Mouse (Mus musculus): ENCODE results near the gene Msx3.

Msx3 gene

DNA sequence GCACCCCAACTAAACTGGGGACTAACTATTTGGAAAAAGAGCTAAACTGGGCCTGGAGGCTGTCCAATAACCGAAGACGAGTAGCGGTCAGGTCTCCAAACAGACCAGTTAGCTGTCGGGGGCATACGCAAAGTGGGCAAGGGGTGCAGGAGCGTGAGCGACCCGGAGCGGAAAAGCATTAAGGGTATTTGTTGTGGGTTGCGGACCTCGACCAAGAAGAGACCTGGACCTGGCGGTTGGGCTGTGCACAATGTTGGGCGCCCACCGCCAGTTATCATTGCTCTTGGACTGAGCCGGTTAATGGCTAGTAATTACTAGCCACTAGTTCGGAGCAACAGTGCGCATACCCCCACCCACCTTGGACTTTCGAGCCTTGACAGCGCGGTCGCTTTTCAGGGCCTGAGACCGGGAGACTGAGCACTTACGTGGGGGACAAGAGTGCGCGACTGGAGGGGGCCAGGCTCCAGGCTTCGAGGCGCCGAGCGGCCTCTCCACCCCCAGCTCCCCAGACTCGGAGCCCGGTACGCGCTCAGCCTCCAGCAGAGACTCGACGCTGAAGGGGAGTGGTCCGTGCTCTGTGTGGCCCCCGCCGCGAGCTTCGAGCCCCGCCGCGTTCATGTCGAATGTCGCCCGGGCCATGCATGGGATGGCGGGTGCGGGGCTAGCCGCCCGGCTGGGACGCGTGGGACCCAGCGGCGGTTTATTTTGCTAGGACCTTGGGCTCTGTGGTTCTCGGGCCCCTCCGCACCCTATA lies at the start of gene Msx3:
TSS of gene Msx3 (minus strand) at position 729 of the 754 bp plus-strand sequence.
- DNase-seq (ENCODE audit: low spot score): no peak

DNA sequence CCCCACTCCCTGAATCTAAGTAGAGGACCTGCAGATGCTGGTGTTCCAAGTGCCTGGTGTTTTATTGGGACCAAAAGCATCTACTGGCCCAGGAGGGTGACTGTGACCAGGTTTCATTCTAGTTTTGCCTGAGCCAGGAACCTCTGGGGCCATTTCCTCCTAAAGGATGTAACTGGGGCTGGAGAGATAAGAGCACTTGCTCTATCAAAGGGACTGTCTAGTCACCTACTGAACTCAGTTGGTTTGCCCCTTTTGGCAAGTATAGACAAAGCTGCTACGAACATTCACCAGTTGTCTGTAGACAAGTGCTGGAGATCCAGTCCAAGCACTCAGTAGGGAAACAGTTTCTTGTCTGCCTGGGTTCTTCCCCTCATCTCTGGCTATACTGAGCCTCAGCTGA lies 49.6 kb upstream of the Msx3 start:
- DNase-seq (ENCODE audit: low spot score): no peak

DNA sequence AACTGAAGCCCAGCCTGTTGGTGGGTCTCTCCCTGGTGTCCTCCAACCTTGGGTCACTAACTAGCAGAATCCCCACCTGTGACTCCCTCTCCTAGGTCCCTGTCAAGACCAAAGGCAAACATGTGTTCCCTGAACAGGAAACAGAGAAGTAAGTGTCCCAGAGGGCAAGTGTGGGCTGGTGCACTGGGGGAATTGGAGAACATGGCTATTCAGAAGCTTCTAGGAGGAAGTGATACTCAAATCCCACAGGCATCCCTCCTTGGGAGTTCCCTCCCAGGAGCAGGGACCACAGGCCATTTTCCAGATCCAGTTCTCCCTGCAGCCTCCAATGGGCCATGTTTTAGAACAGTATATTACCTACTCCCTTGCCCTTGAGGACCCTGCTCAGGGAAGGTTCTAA lies 47.2 kb upstream of the Msx3 start:
- no peak for DNase-seq (ENCODE audit: low spot score)

DNA sequence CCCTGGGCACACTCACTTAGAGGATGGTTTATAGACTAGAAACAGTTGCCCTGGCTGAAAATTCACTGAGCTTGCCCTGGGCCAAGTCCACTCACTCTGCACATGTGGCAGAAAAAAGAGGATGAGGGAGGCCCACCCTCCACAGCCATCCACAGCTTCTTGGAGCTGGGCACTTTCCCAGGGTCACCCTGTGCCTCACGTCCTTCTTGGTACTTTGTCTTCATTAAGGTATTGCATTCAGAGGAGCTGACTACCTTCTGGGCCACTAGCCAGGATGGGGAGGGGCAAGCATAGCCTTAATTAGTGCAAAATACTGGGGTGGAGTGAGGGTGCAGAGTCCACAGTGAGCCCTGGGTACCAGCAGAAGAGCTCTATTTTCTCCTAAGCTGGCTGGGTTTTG lies 46.7 kb upstream of the Msx3 start:
- no peak for DNase-seq (ENCODE audit: low spot score)

DNA sequence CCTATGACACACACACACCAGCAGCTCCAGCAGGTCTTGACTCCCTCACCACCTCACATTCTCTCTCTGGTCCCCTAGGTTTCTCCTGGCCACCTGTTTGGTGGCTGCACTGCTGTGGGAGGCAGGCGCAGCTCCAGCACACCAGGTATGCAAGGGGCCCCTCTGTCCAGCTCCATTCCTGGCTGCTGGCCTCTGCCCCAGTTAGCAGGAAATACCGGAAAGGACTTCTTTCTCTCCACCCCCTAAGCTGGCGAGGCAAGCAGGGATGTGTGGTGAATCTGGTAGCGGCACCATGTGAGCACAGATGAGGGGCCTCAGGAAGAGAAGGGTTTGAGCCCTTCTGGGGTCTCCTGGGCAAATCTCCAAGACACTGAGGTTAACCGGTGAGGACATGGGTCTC lies 46.1 kb upstream of the Msx3 start:
- no peak for DNase-seq (ENCODE audit: low spot score)

DNA sequence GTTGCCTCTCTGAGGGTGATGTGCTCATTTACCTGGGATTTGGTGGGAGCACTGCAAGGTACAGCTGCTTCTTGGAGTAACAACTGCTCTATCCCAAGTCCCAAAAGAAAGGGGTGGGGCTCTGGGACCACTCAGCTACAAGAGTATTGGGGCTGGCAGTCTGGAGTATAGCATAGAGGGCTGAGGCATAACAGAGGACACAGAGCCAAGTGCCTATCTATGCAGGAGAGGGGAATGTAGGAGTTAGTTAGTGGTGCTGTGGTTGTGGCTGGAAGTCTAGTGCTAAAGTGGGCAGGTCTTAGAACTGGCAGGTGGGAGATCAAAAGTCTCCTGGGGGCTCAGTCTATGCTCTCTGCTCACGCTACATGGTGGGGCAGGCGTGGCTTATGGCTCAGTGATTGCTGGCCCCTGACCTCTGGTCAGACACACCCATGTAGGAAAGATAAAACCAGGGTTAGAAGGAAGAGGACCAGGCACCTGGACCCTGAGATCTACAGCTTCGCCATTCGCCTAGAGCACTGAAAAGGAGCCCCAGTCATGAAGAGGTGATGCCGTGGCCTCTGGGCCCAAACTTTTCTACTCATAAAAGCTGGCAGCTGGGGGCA lies 44.1 kb upstream of the Msx3 start, which contains the start of gene Prap1:
TSS of gene Prap1 (plus strand) at position 472 of the 605 bp plus-strand sequence.
- DNase-seq (ENCODE audit: low spot score): no peak

DNA sequence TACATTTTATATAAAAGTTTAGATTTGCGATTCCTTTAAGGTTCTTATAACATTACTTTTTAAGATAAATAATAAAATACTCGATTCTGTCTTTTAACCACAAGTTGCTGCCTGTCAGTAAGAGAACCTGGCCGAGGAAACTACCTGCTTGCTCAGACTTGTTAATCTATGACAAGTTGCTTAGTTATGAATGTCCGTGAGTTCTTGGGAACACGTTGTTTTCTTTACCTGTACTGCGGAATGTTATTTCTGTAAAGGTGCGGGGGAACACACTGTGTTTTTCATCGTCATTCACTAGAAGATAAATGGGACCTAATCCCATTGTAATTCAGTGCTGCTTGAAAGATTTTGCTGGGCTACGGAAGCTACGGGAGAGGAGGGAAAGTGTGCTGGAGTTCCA lies 41.7 kb upstream of the Msx3 start:
- no peak for DNase-seq (ENCODE audit: low spot score)

DNA sequence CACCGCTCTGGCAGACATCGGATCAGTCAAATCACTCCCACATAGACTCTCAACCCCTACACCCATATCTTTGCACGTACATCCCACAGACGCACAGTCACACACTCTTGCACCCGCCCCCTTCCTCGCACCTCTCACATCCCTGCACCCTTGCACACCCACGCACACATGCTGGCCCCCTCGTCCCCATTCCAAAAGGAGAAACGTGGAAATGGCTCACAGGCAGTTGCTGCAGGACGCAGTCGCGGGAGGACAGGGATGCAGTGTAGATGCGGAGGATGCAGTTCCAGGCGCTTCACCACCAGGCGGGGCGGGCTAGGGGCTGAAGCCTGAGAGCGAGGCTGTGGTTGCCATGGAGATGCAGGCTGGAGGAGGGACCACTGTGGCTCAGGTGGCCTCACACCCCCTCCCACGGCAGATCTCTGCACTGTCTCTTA lies 33.4 kb upstream of the Msx3 start, which contains the start of gene Caly:
TSS of gene Caly (minus strand) at position 307 of the 437 bp plus-strand sequence.
- no peak for DNase-seq (ENCODE audit: low spot score)

DNA sequence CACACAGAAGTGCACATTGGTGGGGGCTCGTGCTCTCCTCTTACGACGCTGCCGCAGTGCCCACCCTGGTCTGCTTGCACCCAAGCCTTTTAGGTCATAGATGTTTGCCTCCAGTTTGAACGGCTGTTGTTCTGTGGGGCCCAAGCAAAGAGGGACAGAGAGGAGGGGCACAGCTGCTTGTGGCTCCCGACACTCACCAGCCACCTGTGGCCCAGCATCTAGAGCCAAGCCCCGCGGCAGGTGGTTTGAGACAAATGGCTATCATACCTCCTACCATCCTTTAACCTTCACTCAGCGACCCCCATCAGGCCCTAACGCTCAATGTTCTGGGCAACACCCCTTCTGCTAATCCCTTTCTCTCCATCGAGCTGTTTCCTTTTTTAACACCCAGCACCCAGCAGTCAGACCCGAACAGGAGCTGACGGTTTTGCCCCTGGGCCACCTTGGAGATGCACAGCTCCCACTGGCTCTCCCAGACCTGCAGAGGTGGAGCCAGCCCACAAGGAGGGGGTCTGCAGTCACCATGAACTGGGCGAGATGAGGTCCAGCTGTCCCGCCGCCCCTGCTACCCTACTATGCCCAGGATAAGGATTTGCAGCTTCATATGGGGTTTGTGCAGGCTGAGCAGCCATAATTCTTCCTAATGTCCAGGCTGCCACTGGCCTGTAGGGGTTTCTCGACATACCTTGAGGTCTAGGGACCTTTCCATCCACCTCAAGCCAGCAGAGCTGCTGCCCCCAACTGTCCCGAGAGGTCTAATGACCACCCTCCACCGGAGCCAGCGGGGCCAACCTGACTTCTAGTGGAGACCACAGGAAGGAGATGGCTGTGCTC lies 32.7 kb upstream of the Msx3 start:
- DNase-seq (ENCODE audit: low spot score): no peak

DNA sequence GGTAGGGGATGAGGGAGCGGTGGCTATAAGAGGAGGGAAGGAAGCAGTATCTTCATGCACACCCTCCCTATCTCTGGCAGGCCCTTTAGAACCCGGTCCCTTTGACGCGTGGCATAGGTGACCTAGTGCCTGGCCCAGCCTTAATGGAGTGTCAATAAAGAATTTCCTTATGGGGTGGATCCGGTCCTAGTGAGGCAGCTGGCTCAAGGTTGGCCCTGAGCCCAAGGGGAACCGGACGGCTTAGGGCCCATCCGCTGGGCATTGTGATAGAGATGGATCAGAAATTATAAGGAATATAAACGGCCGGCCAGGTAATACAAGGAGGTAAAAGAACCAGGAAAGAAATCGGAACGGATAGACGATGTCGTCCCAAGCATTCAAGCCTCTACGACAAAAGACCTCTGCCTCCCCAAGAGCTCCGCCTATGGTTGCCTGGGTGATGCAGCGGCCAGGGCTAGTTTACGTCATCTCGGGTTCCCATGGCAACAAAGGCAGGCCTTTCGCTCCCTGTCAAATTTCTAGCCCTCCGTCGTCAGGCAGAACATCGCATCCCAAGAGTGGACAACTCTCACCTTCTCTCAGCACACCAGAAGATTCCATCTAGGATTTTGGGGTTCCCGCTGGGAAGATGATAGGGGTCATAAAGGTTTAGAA lies 31.7 kb upstream of the Msx3 start:
- peak; percentile 72 for DNase-seq (ENCODE audit: low spot score)

DNA sequence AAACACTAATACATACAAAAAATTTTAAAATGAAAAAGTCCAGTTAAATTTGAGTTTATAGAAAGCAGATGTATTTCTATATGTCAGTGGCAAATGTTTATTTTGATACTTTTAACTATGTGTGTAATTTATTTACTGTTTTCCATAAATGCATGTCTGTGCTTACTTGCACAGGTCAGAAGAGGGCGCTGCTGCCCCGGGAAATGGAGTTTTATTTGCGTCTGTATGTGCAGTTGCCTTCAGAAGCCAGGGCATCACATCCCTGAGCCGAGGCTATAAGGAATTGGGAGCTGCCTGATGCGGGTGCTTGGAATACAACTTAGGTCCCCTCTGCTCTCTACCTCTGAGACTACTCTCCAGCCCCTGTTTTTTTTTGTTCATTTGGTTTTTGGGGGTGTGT lies 29.8 kb upstream of the Msx3 start:
- no peak for DNase-seq (ENCODE audit: low spot score)

DNA sequence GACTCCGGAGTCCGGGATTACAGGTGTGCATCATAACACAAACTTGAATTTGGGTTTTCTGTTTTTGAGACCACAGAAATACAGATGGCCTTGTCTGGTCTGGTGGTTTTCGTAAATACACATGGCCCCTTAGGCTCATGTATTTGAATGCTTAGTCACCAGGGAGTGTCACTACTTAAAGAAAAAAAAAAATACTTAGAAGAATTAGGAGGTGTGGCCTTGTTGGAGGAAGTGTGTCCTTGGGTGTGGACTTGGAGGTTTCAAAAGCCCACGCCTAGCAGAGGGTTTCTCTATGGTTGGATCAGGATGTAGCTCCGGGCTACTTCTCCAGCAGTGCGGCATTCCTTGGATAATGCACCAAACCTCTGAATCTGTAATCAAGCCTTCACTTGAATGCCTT lies 28.8 kb upstream of the Msx3 start:
- DNase-seq (ENCODE audit: low spot score): no peak

DNA sequence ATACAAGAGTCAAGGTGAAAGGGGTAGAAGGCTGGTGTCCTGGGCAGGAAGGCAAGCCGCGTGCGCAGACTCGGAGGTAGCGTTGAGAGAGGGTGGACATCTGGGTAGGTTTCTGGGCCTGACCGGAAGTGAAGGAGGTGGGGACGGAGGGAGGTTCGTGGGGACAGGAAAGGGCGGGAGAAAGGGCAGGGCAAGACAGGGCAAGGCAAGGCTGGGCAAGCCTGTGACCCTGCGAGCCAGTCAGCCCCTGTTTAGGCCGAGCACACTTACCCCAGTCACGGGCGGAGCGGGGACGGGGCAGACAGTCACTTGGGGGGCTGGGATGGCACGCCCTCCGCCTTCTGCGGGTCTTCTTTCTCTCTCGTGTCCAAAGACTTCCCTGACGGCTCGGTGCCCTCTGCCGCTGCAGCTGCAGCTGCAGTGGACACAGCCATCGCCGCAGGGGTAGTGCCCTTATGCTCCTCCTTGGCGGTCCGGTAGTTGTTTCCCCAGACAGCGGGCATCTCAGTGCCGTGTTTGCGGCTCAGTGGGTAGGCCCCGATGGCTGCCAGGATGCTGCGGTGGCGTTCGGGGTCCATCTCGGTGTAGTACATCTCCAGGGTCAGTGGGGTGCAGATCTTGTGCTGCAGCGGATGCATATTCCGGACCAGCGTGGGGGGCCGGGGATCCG lies 21.3 kb upstream of the Msx3 start:
- no peak for DNase-seq (ENCODE audit: low spot score)

DNA sequence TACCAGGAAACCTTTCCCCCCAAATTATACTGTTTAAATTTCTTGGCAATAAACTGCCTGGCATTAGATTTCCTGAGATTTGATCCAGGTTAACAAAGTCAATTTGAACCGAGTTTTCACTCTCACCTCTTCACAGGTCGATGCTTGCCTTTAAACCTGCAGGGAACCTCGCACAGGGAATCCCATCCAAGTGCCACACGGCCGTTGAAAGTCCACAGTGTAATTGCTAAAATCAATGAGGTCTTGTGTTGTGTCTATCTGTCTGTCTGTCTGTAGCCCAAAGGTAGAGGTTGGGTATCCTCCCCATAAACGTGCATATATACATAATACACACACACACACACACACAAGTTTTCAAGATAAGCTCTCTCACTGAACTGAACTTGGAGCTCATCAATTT lies 18.5 kb upstream of the Msx3 start:
- no peak for DNase-seq (ENCODE audit: low spot score)

DNA sequence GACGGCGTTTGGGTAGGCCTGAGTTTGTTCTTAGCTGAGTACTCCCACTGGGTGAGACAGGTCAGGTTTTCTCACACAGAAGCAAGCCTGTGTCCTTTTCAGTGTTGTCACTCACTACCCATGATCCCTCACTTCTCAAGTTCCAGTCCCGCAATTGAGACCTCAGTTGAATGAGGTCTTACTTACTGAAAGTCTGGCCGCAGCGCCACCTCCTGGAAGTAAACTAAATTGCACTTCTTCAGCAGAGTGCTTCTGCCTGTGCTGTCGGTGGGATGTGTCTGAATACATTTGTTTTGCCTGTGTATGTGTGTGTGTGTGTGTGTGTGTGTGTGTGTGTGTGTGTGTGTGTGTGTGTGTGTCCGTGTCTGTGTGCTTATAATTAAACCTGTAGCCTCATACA lies 14.2 kb upstream of the Msx3 start:
- peak; percentile 61 for DNase-seq (ENCODE audit: low spot score)

DNA sequence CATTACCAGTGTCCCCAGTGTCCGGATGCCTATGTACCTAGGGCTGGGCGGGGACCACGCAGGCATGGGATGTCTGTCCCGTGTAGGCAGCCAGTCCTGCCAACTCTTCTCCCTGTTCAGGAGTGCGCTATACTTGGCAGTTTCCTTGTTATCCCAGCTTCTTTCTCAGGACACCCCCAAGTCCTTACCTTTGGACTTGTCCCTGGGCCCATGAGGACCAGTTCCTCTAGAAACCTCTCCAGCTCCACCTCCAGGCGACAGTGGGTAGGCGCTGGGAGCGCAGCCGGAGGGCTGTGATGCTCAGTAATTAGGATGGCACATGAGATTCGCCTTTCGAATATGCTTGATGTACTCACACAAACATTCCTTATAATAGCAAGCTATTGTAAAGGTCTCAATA lies 13.4 kb upstream of the Msx3 start:
- DNase-seq (ENCODE audit: low spot score): no peak

DNA sequence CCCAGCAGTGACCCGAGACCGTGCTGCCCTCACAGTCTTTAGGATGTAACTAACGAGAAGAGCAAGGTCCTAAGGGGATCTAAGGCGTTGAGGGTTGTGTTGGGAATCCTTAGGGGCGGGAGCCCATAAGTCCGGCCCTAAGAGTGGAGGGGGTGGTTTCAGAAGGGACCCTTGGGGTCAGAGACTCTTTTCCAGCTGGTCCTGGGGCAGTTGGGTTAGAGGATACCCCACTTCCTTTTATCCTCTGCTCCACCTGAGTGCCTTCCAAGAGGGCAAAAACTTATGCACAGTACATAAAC lies 12.9 kb upstream of the Msx3 start:
- no peak for DNase-seq (ENCODE audit: low spot score)

DNA sequence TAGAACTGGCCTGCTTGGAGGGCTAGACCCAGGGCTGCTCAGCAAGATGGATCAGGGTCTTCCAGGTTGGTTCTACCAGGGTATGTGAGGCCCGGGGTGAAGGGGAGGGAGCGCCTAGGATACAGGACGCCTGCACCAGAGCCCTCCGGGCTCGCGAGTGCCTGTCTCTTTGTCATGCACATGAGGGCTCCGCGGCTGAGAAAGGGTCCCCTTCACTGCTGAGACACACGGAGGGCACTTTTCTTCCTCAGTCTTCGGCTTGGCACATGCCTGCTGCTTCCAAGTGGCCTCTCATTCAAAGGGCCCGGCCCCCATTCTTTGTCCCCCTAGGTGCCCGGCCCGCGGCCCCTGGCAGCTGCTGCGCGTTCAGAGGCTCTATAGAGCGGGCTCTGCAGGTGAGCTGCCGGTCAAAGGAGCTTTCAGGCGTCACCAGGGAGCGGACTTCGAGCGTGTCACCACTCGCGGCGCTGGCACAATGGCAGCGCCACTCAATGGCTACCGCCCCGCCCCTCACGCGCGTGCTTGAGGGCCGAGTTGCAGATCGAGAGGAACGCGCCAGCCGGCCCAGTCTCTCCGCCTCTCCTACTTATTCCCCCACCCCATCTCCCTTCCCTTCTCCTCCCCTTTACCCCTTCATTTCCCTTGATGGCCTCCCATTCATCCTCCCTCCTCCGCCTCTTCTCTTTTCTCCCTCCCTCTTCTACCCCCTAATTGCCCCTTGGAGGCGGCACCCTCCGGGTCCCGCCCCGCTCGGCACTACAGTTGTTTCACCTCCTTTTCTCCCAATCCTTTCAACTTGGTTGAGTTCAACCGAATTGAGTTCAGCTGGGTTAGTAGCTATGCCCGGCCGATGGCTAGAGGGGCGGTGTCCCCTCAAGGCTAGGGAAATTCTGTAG lies 12.3 kb upstream of the Msx3 start:
- DNase-seq (ENCODE audit: low spot score): no peak

DNA sequence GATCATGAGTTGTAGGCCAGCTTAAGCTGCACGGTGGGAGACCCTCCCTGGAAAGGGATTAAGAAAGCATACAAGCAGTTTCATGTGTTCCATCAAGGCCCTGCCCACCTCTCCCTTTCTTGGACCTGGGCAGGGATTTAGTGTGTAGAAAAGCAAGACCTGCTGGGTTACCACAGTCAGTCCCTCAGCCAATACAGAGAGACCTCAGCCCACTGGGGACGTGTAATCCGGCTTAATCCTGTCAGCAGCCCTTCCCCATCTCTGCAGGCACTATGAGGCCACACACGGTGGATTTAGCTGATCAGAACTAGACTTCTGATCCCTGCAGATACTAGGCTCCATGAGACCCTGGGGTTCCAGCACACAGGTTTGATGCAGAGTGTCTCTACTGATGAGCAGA lies 10.7 kb upstream of the Msx3 start:
- DNase-seq (ENCODE audit: low spot score): no peak

DNA sequence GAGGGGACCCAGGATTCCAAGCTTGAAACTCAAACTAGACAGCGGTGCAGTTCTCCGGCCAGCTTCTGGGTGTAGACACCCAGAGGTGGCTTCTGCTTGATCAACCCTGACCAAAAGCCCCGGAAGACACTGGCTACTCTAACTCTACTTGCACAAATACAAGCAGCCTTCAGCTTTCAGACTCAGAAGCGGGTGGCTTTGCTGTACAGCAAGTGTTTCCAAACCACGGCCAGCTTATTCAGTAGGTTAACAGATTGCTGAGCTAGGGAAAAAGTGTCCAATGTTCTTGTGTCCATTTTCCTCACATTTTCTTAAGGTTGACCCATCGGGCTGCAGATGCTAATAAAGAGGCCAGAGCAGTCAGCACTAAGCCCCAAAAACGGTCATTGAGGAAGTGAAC lies 9.6 kb upstream of the Msx3 start:
- DNase-seq (ENCODE audit: low spot score): no peak
